ENCODE assay signal across 8 mouse cellular contexts in genomic region chr16:97922779-97923126, GRCm38 (mm10). TPM values are rescaled to one million over a fixed set of nuclear protein-coding genes. Genes with fewer than 3 reads are reported as not detected.
DNase-seq lines count a peak whose midpoint lies in the region; ATAC-seq lines count a peak whose summit lies in the region.

No protein-coding gene starts in this region.

- no peak for DNase-seq in heart, adult 18-20 months
- no peak for DNase-seq in midbrain, embryonic 10.5 days (ENCODE audit: low spot score)
- DNase-seq in gastrocnemius, postnatal 36 days = no peak
- no peak for DNase-seq in retina, embryonic 14.5 days (ENCODE audit: low spot score)
- DNase-seq in gastrocnemius, postnatal 14 days = no peak

- H3K4me1 ChIP-seq in heart, embryonic 16.5 days (ENCODE audit: control insufficient read depth, insufficient read depth, low read length) = peaks cover 16% of the 10 kb centered on the region
- peaks cover 8% of the 10 kb centered on the region for H3K4me1 ChIP-seq in hindbrain, embryonic 12.5 days
- H3K4me1 ChIP-seq in midbrain, embryonic 10.5 days = peaks cover 16% of the 10 kb centered on the region

- peak overlapping the region; percentile 96 for H3K9ac ChIP-seq in heart, embryonic 16.5 days (ENCODE audit: low read length)
- peak overlapping the region; percentile 88 for H3K9ac ChIP-seq in hindbrain, embryonic 12.5 days

- H3K36me3 ChIP-seq in heart, embryonic 16.5 days (ENCODE audit: control insufficient read depth, insufficient read depth) = no peaks in the 10 kb centered on the region
- H3K36me3 ChIP-seq in hindbrain, embryonic 12.5 days = no peaks in the 10 kb centered on the region
- H3K36me3 ChIP-seq in midbrain, embryonic 10.5 days = no peaks in the 10 kb centered on the region

- under 1% methylated on average over 9 of the region's 9 CpGs for WGBS in heart, embryonic 16.5 days
- WGBS in hindbrain, embryonic 12.5 days = under 1% methylated on average over 9 of the region's 9 CpGs
- 1% methylated on average over 9 of the region's 9 CpGs for WGBS in midbrain, embryonic 10.5 days

- intact Hi-C loops in gastrocnemius, postnatal 36 days (cut with DNase I) = loop anchor here (1.0 to 5.0 kb wide), 2 partner anchors 40 to 70 kb away; partner anchors contain the start of genes C2cd2, Prdm15 and Zbtb21
- intact Hi-C loops in gastrocnemius, postnatal 14 days (cut with DNase I; ENCODE audit: low total_unique reads) = no loop called here

- H3K4me2 ChIP-seq in heart, embryonic 16.5 days (ENCODE audit: low read depth, low read length) = peak overlapping the region; percentile 74
- peak overlapping the region; percentile 94 for H3K4me2 ChIP-seq in hindbrain, embryonic 12.5 days (replicated peaks)

- no peak overlapping the region; the same call in 1 of the 2 replicates for H3K27ac ChIP-seq in heart, embryonic 16.5 days (ENCODE audit: low read length)
- peak overlapping the region; percentile 64; the same call in 1 of the 2 replicates for H3K27ac ChIP-seq in hindbrain, embryonic 12.5 days
- peak overlapping the region; percentile 90 for H3K27ac ChIP-seq in midbrain, embryonic 10.5 days (replicated peaks)

- no peaks in the 10 kb centered on the region for H3K27me3 ChIP-seq in heart, embryonic 16.5 days (ENCODE audit: control insufficient read depth, insufficient read depth, low read length)
- 0 out of 2 replicates have a peak, but pooled peaks cover 3% of the 10 kb centered on the region for H3K27me3 ChIP-seq in hindbrain, embryonic 12.5 days
- 0 out of 2 replicates have a peak, but pooled peaks cover 12% of the 10 kb centered on the region for H3K27me3 ChIP-seq in midbrain, embryonic 10.5 days (ENCODE audit: low read depth, poor library complexity, severe bottlenecking)

- ATAC-seq in heart, embryonic 16.5 days (replicated peaks; ENCODE audit: extremely low read depth, insufficient read depth, low FRiP score) = peak; percentile 42; the same call in 1 of the 2 replicates
- ATAC-seq in activated CD4-positive, CD25-positive, alpha-beta regulatory T cell, adult 4 months = peak; percentile 6
- ATAC-seq in hindbrain, embryonic 12.5 days (ENCODE audit: low FRiP score) = peak; percentile 57; the same call in 1 of the 2 replicates

- H3K4me3 ChIP-seq in heart, embryonic 16.5 days (ENCODE audit: low read length) = peak overlapping the region; percentile 96
- peak overlapping the region; percentile 88 for H3K4me3 ChIP-seq in hindbrain, embryonic 12.5 days
- peak overlapping the region; percentile 89 for H3K4me3 ChIP-seq in midbrain, embryonic 10.5 days

- H3K9me3 ChIP-seq in heart, embryonic 16.5 days (replicated peaks; ENCODE audit: control insufficient read depth, low read length) = no peaks in the 10 kb centered on the region
- no peaks in the 10 kb centered on the region for H3K9me3 ChIP-seq in hindbrain, embryonic 12.5 days (replicated peaks)
- H3K9me3 ChIP-seq in midbrain, embryonic 10.5 days (replicated peaks) = no peaks in the 10 kb centered on the region

RNA-seq across cellular contexts. Expression of gene C2cd2, which starts 39.6 kb away (rescaled TPM):
- polyA plus RNA-seq in heart, embryonic 16.5 days (2015; fragmentation: Nextera tagmentation; extraction: Ambion mirVana) = 11.7 and 16.9 TPM in 2 replicates
- total RNA-seq in heart, adult 18-20 months (2021) = 10 to 100 TPM; 27.0 to 29.6 TPM
- 1 to 10 TPM; 6.3 to 7.9 TPM for polyA plus RNA-seq in activated CD4-positive, CD25-positive, alpha-beta regulatory T cell, adult 4 months (2017; shearing (Covaris generic))
- 17.6 and 20.4 TPM in 2 replicates for polyA plus RNA-seq in hindbrain, embryonic 12.5 days (2016; fragmentation: Nextera tagmentation; extraction: Ambion mirVana)
- 15.6 and 15.8 TPM in 2 replicates for polyA plus RNA-seq in midbrain, embryonic 10.5 days (2016; fragmentation: Nextera tagmentation; extraction: Ambion mirVana)
- 100 to 1,000 TPM; 194 to 223 TPM for total RNA-seq in gastrocnemius, postnatal 36 days (2021)
- 100 to 1,000 TPM in 1 of 2 experiments, 10 to 100 TPM in 1; 83.9 to 109 TPM for total RNA-seq in gastrocnemius, postnatal 14 days (2021)

RNA-seq across cellular contexts. Expression of gene Zbtb21, which starts 39.7 kb away (rescaled TPM):
- polyA plus RNA-seq in heart, embryonic 16.5 days (2015; fragmentation: Nextera tagmentation; extraction: Ambion mirVana) = 7.6 and 7.9 TPM in 2 replicates
- 10 to 100 TPM; 10.9 to 11.4 TPM for total RNA-seq in heart, adult 18-20 months (2021)
- 1 to 10 TPM; 7.4 to 7.7 TPM for polyA plus RNA-seq in activated CD4-positive, CD25-positive, alpha-beta regulatory T cell, adult 4 months (2017; shearing (Covaris generic))
- polyA plus RNA-seq in hindbrain, embryonic 12.5 days (2016; fragmentation: Nextera tagmentation; extraction: Ambion mirVana) = 15.1 and 16.5 TPM in 2 replicates
- 14.7 and 15.0 TPM in 2 replicates for polyA plus RNA-seq in midbrain, embryonic 10.5 days (2016; fragmentation: Nextera tagmentation; extraction: Ambion mirVana)
- total RNA-seq in gastrocnemius, postnatal 36 days (2021) = 1 to 10 TPM; 5.6 to 6.4 TPM
- total RNA-seq in gastrocnemius, postnatal 14 days (2021) = 1 to 10 TPM; 7.7 to 7.8 TPM

Comparison
In these comparisons a context has a peak if more than half of its experiments do, and no peak if none do; other contexts are left out.
1. ATAC-seq: peak in every context shown above with its lines; median percentile 57 in hindbrain, embryonic 12.5 days; 42 in heart, embryonic 16.5 days; 6 in activated CD4-positive, CD25-positive, alpha-beta regulatory T cell, adult 4 months.